Mouse (Mus musculus) duodenum, adult 2 months (tissue): Measurements from ENCODE around the gene Stim2. TPM values are rescaled to one million over a fixed set of nuclear protein-coding genes. Genes with fewer than 3 reads are reported as not detected.

Experiments
- polyA plus RNA-seq: library from polyadenylated mRNA; depleted of rRNA; stranded (reverse); fragments of >200 nt; gene quantifications from 2 replicates; pipeline ENCODE4 v1.2.3, GENCODE M21; 2012; ENCODE audit warnings: low replicate concordance; rRNA removed

Stim2 gene
- polyA plus RNA-seq = 19.0 and 27.9 TPM in 2 replicates

GRCm38 (mm10) chr5:53998146-53998742 is at the start of gene Stim2:
Gene Stim2, plus strand, starts transcription at chr5:53998499.

Other genes starting within 250 kb of the Stim2 start
- 0.34 and 1.2 TPM in 2 replicates for gene Tbc1d19, start 188.9 kb upstream of the Stim2 start, polyA plus RNA-seq